Mouse (Mus musculus): ENCODE results near the gene Junb. TPM values are rescaled to one million over a fixed set of nuclear protein-coding genes. Genes with fewer than 3 reads are reported as not detected.

The Junb gene
- polyA plus RNA-seq, 1 experiment from 2014 or later = 6.2 TPM

GRCm38 (mm10) chr8:84969241-84970134 is 9.0 kb downstream of the Junb start, which contains the start of the genes Gm49661, Prdx2 and Rnaseh2a:
Gm49661 (minus strand) TSS chr8:84969433.
Prdx2 (plus strand) TSS chr8:84969587.
Rnaseh2a (minus strand) TSS chr8:84969767.
- Histone ChIP-seq H3K4me2 (ENCODE audit: low read depth) (peak within 1 kb of the TSS; percentile 83), H3K9me3 (ENCODE audit: control insufficient read depth, low read length) (no peaks in the 10 kb centered on the region), H3K27ac (ENCODE audit: low read depth, low read length) (peak within 1 kb of the TSS; percentile 74), H3K27me3 (ENCODE audit: control insufficient read depth, insufficient read depth, low read length) (no peaks in the 10 kb centered on the region), H3K4me1 (ENCODE audit: control insufficient read depth, insufficient read depth, low read length) (peaks cover 16% of the 10 kb centered on the region), H3K36me3 (ENCODE audit: control insufficient read depth, insufficient read depth, low read length) (no peaks in the 10 kb centered on the region; the same call in 1 of the 2 replicates), H3K4me3 (ENCODE audit: low read depth, low read length) (peak within 1 kb of the TSS; percentile 77), H3K9ac (ENCODE audit: low read length) (peak within 1 kb of the TSS; percentile 97)
- WGBS = under 1% methylated on average over 56 of the region's 56 CpGs
- ATAC-seq (ENCODE audit: insufficient read depth, low FRiP score, low TSS enrichment) = peak; percentile 59
- DNase-seq (ENCODE audit: low spot score) = peak; percentile 86

DNA sequence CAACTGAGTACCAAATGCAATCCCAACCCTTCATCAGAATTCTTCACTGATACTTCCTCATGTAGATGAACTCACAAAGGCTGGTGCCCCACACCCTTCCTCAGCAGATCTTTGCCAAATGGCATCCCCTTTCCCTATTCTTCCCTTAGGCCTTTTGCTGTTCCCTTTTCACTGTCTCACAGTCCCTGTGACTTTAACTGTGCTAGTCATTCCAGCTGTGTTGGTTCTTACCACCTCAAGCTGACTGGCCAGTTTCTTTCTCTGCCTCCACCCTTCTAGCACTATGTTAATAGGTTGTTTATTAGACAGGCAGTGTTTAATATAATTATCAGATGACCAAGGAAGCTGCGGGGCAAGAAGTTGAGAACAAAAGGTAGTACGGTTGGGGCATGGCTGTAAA is 9.9 kb downstream of the Junb start:
- H3K9ac ChIP-seq (ENCODE audit: low read length) = peak overlapping the region; percentile 97
- no peaks in the 10 kb centered on the region; the same call in 1 of the 2 replicates for H3K36me3 ChIP-seq (ENCODE audit: control insufficient read depth, insufficient read depth, low read length)
- peaks cover 16% of the 10 kb centered on the region for H3K4me1 ChIP-seq (ENCODE audit: control insufficient read depth, insufficient read depth, low read length)
- ATAC-seq (ENCODE audit: insufficient read depth, low FRiP score, low TSS enrichment) (no peak), DNase-seq (ENCODE audit: low spot score) (no peak)
- H3K27me3 ChIP-seq (ENCODE audit: control insufficient read depth, insufficient read depth, low read length) = no peaks in the 10 kb centered on the region
- no peaks in the 10 kb centered on the region for H3K9me3 ChIP-seq (ENCODE audit: control insufficient read depth, low read length)
- WGBS = 14% methylated on average over 2 of the region's 2 CpGs
- H3K4me3 ChIP-seq (ENCODE audit: low read depth, low read length) = peak overlapping the region; percentile 77
- H3K27ac ChIP-seq (ENCODE audit: low read depth, low read length) = no peak overlapping the region
- H3K4me2 ChIP-seq (ENCODE audit: low read depth) = peak overlapping the region; percentile 83

GRCm38 (mm10) chr8:84967532-84968304 is 10.8 kb downstream of the Junb start:
- Histone ChIP-seq H3K4me1 (ENCODE audit: control insufficient read depth, insufficient read depth, low read length) (peaks cover 16% of the 10 kb centered on the region), H3K27ac (ENCODE audit: low read depth, low read length) (no peak overlapping the region), H3K27me3 (ENCODE audit: control insufficient read depth, insufficient read depth, low read length) (no peaks in the 10 kb centered on the region), H3K9me3 (ENCODE audit: control insufficient read depth, low read length) (no peaks in the 10 kb centered on the region), H3K4me2 (ENCODE audit: low read depth) (no peak overlapping the region), H3K9ac (ENCODE audit: low read length) (no peak overlapping the region), H3K36me3 (ENCODE audit: control insufficient read depth, insufficient read depth, low read length) (no peaks in the 10 kb centered on the region; the same call in 1 of the 2 replicates), H3K4me3 (ENCODE audit: low read depth, low read length) (no peak overlapping the region)
- WGBS = 92% methylated on average over 13 of the region's 13 CpGs
- no peak for DNase-seq (ENCODE audit: low spot score)
- no peak for ATAC-seq (ENCODE audit: insufficient read depth, low FRiP score, low TSS enrichment)

DNA sequence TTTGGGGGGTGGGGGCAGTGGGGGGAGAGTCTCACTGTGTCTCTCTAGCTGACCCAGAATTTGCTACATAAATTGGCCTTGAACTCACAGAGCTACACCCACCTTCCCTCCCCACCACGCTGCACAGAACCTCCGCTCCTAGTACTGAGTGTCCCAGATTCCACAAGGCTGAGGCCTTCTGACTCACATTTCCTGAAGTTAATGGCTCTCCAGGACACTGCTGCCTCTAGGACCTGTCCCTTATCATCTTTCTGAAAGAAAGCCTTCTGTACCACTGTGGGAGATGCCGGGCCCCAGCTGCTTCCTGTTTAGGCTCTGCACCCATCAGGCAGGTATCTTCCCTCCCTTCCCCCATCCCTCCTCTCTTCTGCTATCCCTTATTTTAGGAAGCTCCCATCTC is 11.9 kb downstream of the Junb start:
- Histone ChIP-seq H3K27ac (ENCODE audit: low read depth, low read length) (no peak overlapping the region), H3K4me2 (ENCODE audit: low read depth) (no peak overlapping the region), H3K9me3 (ENCODE audit: control insufficient read depth, low read length) (no peaks in the 10 kb centered on the region), H3K4me3 (ENCODE audit: low read depth, low read length) (no peak overlapping the region), H3K4me1 (ENCODE audit: control insufficient read depth, insufficient read depth, low read length) (peaks cover 16% of the 10 kb centered on the region), H3K27me3 (ENCODE audit: control insufficient read depth, insufficient read depth, low read length) (no peaks in the 10 kb centered on the region), H3K9ac (ENCODE audit: low read length) (no peak overlapping the region), H3K36me3 (ENCODE audit: control insufficient read depth, insufficient read depth, low read length) (no peaks in the 10 kb centered on the region)
- 57% methylated on average over 3 of the region's 3 CpGs for WGBS
- no peak for DNase-seq (ENCODE audit: low spot score)
- ATAC-seq (ENCODE audit: insufficient read depth, low FRiP score, low TSS enrichment) = no peak

DNA sequence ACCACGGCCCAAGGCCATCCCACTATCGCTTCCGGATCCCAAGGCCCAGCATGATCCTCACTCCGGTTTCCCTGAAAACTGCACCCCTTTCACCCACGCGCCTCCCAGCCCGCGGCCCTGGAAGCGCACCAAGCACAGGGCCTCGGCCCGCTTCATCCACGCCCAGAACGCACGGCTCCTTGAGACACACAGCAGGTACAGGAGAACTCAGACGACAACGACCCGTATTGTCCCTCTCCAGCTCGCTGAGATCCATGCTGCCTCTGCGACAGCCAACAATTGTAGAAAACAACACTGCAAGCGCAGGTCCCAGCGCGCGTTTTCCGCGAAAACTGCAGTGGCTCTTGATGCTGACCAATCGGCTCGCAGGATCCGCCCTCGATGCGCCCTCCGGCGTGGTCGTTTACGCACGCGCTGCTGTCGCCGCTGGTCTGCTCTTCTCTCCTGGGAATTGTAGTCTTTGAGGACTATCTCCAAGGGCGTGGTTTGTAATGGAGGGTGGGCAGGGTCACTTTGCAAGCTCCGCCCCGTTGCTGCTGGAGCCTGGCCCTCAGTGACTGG is 12.7 kb downstream of the Junb start:
- Histone ChIP-seq H3K4me1 (ENCODE audit: control insufficient read depth, insufficient read depth, low read length) (peaks cover 11% of the 10 kb centered on the region), H3K9me3 (ENCODE audit: control insufficient read depth, low read length) (no peaks in the 10 kb centered on the region), H3K4me3 (ENCODE audit: low read depth, low read length) (peak overlapping the region; percentile 59), H3K27me3 (ENCODE audit: control insufficient read depth, insufficient read depth, low read length) (no peaks in the 10 kb centered on the region), H3K9ac (ENCODE audit: low read length) (peak overlapping the region; percentile 58), H3K27ac (ENCODE audit: low read depth, low read length) (no peak overlapping the region), H3K36me3 (ENCODE audit: control insufficient read depth, insufficient read depth, low read length) (no peaks in the 10 kb centered on the region), H3K4me2 (ENCODE audit: low read depth) (peak overlapping the region; percentile 59)
- WGBS = under 1% methylated on average over 41 of the region's 41 CpGs
- ATAC-seq (ENCODE audit: insufficient read depth, low FRiP score, low TSS enrichment) = peak; percentile 78
- peak; percentile 95 for DNase-seq (ENCODE audit: low spot score)

GRCm38 (mm10) chr8:84963952-84964351 is 14.6 kb downstream of the Junb start:
- Histone ChIP-seq H3K4me1 (ENCODE audit: control insufficient read depth, insufficient read depth, low read length) (peaks cover 8% of the 10 kb centered on the region), H3K4me3 (ENCODE audit: low read depth, low read length) (no peak overlapping the region), H3K27me3 (ENCODE audit: control insufficient read depth, insufficient read depth, low read length) (no peaks in the 10 kb centered on the region), H3K4me2 (ENCODE audit: low read depth) (no peak overlapping the region), H3K27ac (ENCODE audit: low read depth, low read length) (no peak overlapping the region), H3K9me3 (ENCODE audit: control insufficient read depth, low read length) (no peaks in the 10 kb centered on the region), H3K36me3 (ENCODE audit: control insufficient read depth, insufficient read depth, low read length) (no peaks in the 10 kb centered on the region), H3K9ac (ENCODE audit: low read length) (no peak overlapping the region)
- ATAC-seq (ENCODE audit: insufficient read depth, low FRiP score, low TSS enrichment) (no peak), DNase-seq (ENCODE audit: low spot score) (no peak)
- 92% methylated on average over 4 of the region's 4 CpGs for WGBS

DNA sequence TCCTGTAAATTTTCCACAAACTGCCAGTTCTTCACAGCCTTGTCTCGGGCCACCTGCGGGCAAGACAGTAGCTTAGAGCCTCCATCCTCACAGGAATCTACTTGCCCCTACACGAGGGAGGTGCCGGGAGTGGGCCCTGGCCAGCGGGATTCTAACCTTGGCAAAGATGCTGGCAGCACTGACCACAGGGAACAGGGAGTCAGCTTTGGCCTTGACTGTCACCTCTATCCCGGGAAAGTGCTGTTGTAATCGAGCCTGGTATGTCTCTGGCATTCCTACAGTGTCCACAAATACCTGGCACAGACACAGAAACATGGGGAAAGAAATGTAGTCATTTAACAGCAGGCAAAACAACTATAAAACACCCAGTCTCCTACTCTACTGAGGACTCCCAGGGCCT is 18.7 kb downstream of the Junb start:
- H3K4me2 ChIP-seq (ENCODE audit: low read depth) = no peak overlapping the region
- no peaks in the 10 kb centered on the region for H3K9me3 ChIP-seq (ENCODE audit: control insufficient read depth, low read length)
- no peak overlapping the region for H3K9ac ChIP-seq (ENCODE audit: low read length)
- no peak for DNase-seq (ENCODE audit: low spot score)
- H3K4me3 ChIP-seq (ENCODE audit: low read depth, low read length) = no peak overlapping the region
- H3K4me1 ChIP-seq (ENCODE audit: control insufficient read depth, insufficient read depth, low read length) = peaks cover under 1% of the 10 kb centered on the region
- H3K27ac ChIP-seq (ENCODE audit: low read depth, low read length) = no peak overlapping the region
- 97% methylated on average over 7 of the region's 7 CpGs for WGBS
- no peaks in the 10 kb centered on the region for H3K36me3 ChIP-seq (ENCODE audit: control insufficient read depth, insufficient read depth, low read length)
- no peaks in the 10 kb centered on the region for H3K27me3 ChIP-seq (ENCODE audit: control insufficient read depth, insufficient read depth, low read length)
- ATAC-seq (ENCODE audit: insufficient read depth, low FRiP score, low TSS enrichment) = no peak

- 53% methylated on average over 2 of the region's 2 CpGs for WGBS
- ATAC-seq (ENCODE audit: insufficient read depth, low FRiP score, low TSS enrichment) = no peak
- Histone ChIP-seq H3K9ac (ENCODE audit: low read length) (no peak overlapping the region), H3K36me3 (ENCODE audit: control insufficient read depth, insufficient read depth, low read length) (no peaks in the 10 kb centered on the region), H3K27ac (ENCODE audit: low read depth, low read length) (no peak overlapping the region), H3K4me1 (ENCODE audit: control insufficient read depth, insufficient read depth, low read length) (no peaks in the 10 kb centered on the region), H3K27me3 (ENCODE audit: control insufficient read depth, insufficient read depth, low read length) (0 out of 2 replicates have a peak, but pooled peaks cover 4% of the 10 kb centered on the region), H3K4me2 (ENCODE audit: low read depth) (no peak overlapping the region), H3K9me3 (ENCODE audit: control insufficient read depth, low read length) (no peaks in the 10 kb centered on the region), H3K4me3 (ENCODE audit: low read depth, low read length) (no peak overlapping the region)
- peak; percentile 74 for DNase-seq (ENCODE audit: low spot score)
Measured at GRCm38 (mm10) chr8:84956768-84957167, 21.8 kb downstream of the Junb start.
